Mouse (Mus musculus): ENCODE measurements around the gene Mbtps2.

- TF ChIP-seq KAT2A (conservative IDR thresholded peaks at IDR 0.05; ENCODE audit: low read depth, low read length) = no peak
- TF ChIP-seq USF1 (IDR thresholded peaks at IDR 0.05; ENCODE audit: low read depth, low read length) = no peak
- TF ChIP-seq CTCF (IDR thresholded peaks at IDR 0.05 in 2 of 3, conservative IDR thresholded peaks at IDR 0.05 in 1 of 3; ENCODE audit: control insufficient read depth in 1 of 3, insufficient read depth in 1 of 3, low read depth in 2 of 3, low read length in 3 of 3, poor library complexity in 1 of 3, severe bottlenecking in 1 of 3) = no peak
- no peak for TF ChIP-seq NRF1 (IDR thresholded peaks at IDR 0.05; ENCODE audit: insufficient read depth, low read depth, low read length, poor library complexity, severe bottlenecking)
- TF ChIP-seq JUND (IDR thresholded peaks at IDR 0.05; ENCODE audit: low read depth, low read length) = no peak
- TF ChIP-seq GATA1 (IDR thresholded peaks at IDR 0.05; ENCODE audit: low read depth, low read length) = no peak
- no peak for TF ChIP-seq MAZ (IDR thresholded peaks at IDR 0.05; ENCODE audit: low read depth, low read length)
- no peak for TF ChIP-seq POLR2A (IDR thresholded peaks at IDR 0.05; ENCODE audit: control insufficient read depth in 1 of 2, insufficient read depth in 1 of 2, low read depth in 1 of 2, low read length in 2 of 2, poor library complexity in 1 of 2)
- TF ChIP-seq EP300 (IDR thresholded peaks at IDR 0.05; ENCODE audit: low read depth in 1 of 2, low read length in 2 of 2) = no peak
Measured at GRCm38 (mm10) chrX:157586397-157586796, 12.1 kb downstream of the Mbtps2 start.
